Mouse (Mus musculus) bone marrow, adult 2 months (tissue): ENCODE measurements around the gene Chadl.

Experiments
- CTCF ChIP-seq: fragments of 200-500 bp; IDR thresholded peaks from 2 replicates; pipeline ENCODE4 v1.5.1; 2011; ENCODE audit warnings: low read length, control low read depth; ENCODE audit not compliant: control insufficient read depth, insufficient read depth
- POLR2A ChIP-seq: fragments of 200-500 bp; IDR thresholded peaks from 2 replicates; pipeline ENCODE4 v1.6.1; 2011; ENCODE audit warnings: low read depth, mild to moderate bottlenecking, control low read depth, low read length, borderline replicate concordance; ENCODE audit not compliant: control insufficient read depth

GRCm38 (mm10) chr15:81719139-81719531 lies 22.0 kb upstream of the Chadl start:
- TF ChIP-seq CTCF (no peak), POLR2A (no peak)
